Comparison of ENCODE assay signal across 8 mouse cellular contexts in the genomic region with DNA sequence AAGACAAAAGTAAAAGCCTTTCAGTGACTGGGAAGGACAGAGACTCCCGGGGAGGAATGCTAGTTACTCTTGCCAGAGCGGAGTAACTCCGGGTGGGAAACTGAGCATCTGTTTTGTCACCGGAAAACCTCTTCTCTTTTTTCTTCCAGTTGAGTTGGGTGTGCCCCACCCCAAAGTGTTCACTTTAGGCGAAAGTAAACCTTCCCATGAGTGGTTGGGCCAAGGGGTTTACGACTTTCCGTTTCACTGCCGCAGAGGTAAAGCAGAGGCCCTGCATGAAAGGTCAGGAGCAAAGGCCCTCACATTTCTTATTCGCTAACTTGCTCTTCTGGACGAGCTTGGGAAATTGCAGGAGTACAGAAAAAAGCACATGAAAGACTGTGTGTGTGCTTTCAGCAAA.
A peak's percentile ranks its signal among the peaks of the same experiment; 100 is the strongest.
DNase-seq lines count a peak whose midpoint lies in the region; TF ChIP-seq lines count a peak whose summit lies in the region.

No protein-coding gene starts in this region.

- H3K9ac ChIP-seq in ES-Bruce4 (ENCODE audit: low read depth, poor library complexity, severe bottlenecking): peak overlapping the region; percentile 32; the same call in 1 of the 2 replicates

- no peaks in the 10 kb centered on the region for H3K27me3 ChIP-seq in ES-Bruce4 (ENCODE audit: control insufficient read depth, insufficient read depth, low read length, poor library complexity, severe bottlenecking)
- peaks cover 14% of the 10 kb centered on the region; the same call in 1 of the 2 replicates for H3K27me3 ChIP-seq in heart, embryonic 10.5 days (ENCODE audit: insufficient read depth, poor library complexity, severe bottlenecking)
- H3K27me3 ChIP-seq in midbrain, embryonic 10.5 days (ENCODE audit: low read depth, poor library complexity, severe bottlenecking): peaks cover 76% of the 10 kb centered on the region

- H3K4me3 ChIP-seq in ES-Bruce4 (ENCODE audit: low read depth, low read length): no peak overlapping the region
- peak overlapping the region; percentile 65 for H3K4me3 ChIP-seq in heart, embryonic 10.5 days
- H3K4me3 ChIP-seq in midbrain, embryonic 10.5 days: peak overlapping the region; percentile 71

- no peak overlapping the region for H3K27ac ChIP-seq in ES-Bruce4 (ENCODE audit: insufficient read depth, low read length)
- peak overlapping the region; percentile 84; the same call in 1 of the 2 replicates for H3K27ac ChIP-seq in heart, embryonic 10.5 days
- peak overlapping the region; percentile 90 for H3K27ac ChIP-seq in midbrain, embryonic 10.5 days (replicated peaks)

- no peak for TF ChIP-seq EP300 in ES-Bruce4 (IDR thresholded peaks at IDR 0.05; ENCODE audit: insufficient read depth, low read depth, low read length)

- TF ChIP-seq POLR2A in ES-Bruce4 (IDR thresholded peaks at IDR 0.05; ENCODE audit: insufficient read depth, low read length): no peak

- H3K36me3 ChIP-seq in ES-Bruce4 (ENCODE audit: control insufficient read depth, insufficient read depth, low read length, poor library complexity, severe bottlenecking): no peaks in the 10 kb centered on the region
- no peaks in the 10 kb centered on the region for H3K36me3 ChIP-seq in heart, embryonic 10.5 days
- no peaks in the 10 kb centered on the region for H3K36me3 ChIP-seq in midbrain, embryonic 10.5 days

- WGBS in heart, embryonic 10.5 days: 21% methylated on average over 10 of the region's 10 CpGs
- 22% methylated on average over 10 of the region's 10 CpGs for WGBS in midbrain, embryonic 10.5 days

- H3K4me1 ChIP-seq in ES-Bruce4 (ENCODE audit: control insufficient read depth, insufficient read depth, low read length): peaks cover 1% of the 10 kb centered on the region
- no peaks in the 10 kb centered on the region for H3K4me1 ChIP-seq in heart, embryonic 10.5 days
- H3K4me1 ChIP-seq in midbrain, embryonic 10.5 days: peaks cover 42% of the 10 kb centered on the region

- TF ChIP-seq CTCF in ES-Bruce4 (IDR thresholded peaks at IDR 0.05; ENCODE audit: low read depth, low read length): no peak

- H3K9me3 ChIP-seq in ES-Bruce4 (replicated peaks; ENCODE audit: control insufficient read depth, insufficient read depth, low read length, poor library complexity, severe bottlenecking): no peaks in the 10 kb centered on the region
- H3K9me3 ChIP-seq in heart, embryonic 10.5 days: no peaks in the 10 kb centered on the region
- no peaks in the 10 kb centered on the region for H3K9me3 ChIP-seq in midbrain, embryonic 10.5 days (replicated peaks)

- DNase-seq in 3T3-L1 (ENCODE audit: low read depth, low spot score): peak; percentile 44
- no peak for DNase-seq in heart, embryonic 10.5 days (ENCODE audit: low spot score)
- peak; percentile 21 for DNase-seq in kidney, postnatal 14 days
- no peak for DNase-seq in midbrain, embryonic 10.5 days (ENCODE audit: low spot score)
- DNase-seq in thymus, postnatal 36 days: peak; percentile 35 to 36
- no peak for DNase-seq in left cerebral cortex, adult 8-10 months (ENCODE audit: low spot score in 2 of 2)
- no peak for DNase-seq in left cerebral cortex, adult 9 months (ENCODE audit: low spot score in 2 of 2)

Comparison
In these comparisons a context has a peak if more than half of its experiments do, and no peak if none do; other contexts are left out.
1. DNase-seq: peak in 3T3-L1 (single experiment), kidney, postnatal 14 days (single experiment) and thymus, postnatal 36 days (2 of 2); none in heart, embryonic 10.5 days (single experiment), midbrain, embryonic 10.5 days (single experiment), left cerebral cortex, adult 8-10 months (0 of 2) and left cerebral cortex, adult 9 months (0 of 2).